Mouse (Mus musculus) bone marrow macrophage, adult 2 months (primary cell): Measurements from ENCODE around the gene Fgfr2. TPM values are rescaled to one million over a fixed set of nuclear protein-coding genes. Genes with fewer than 3 reads are reported as not detected.

Experiments used
- H3K27ac ChIP-seq: 2 replicates; pipeline ENCODE4 v1.5.1; 2012; ENCODE audit warnings: low read depth, low read length; ENCODE audit not compliant: insufficient read depth
- H3K4me1 ChIP-seq: 2 replicates; pipeline ENCODE4 v1.6.1; 2012; ENCODE audit warnings: low read length; ENCODE audit not compliant: control insufficient read depth, insufficient read depth
- H3K4me3 ChIP-seq: 2 replicates; pipeline ENCODE4 v1.5.1; 2012; ENCODE audit warnings: mild to moderate bottlenecking, low read length, moderate library complexity; ENCODE audit not compliant: insufficient read depth
- CTCF ChIP-seq: IDR thresholded peaks from 2 replicates; pipeline ENCODE4 v1.5.1; 2012; ENCODE audit warnings: low read depth, mild to moderate bottlenecking, low read length, moderate library complexity
- POLR2A ChIP-seq: IDR thresholded peaks from 2 replicates; pipeline ENCODE4 v1.6.1; 2012; ENCODE audit warnings: mild to moderate bottlenecking, low read depth, low read length, borderline replicate concordance
- polyA plus RNA-seq: library from polyadenylated mRNA; stranded (reverse); fragments of >200 nt; gene quantifications from 2 replicates; pipeline ENCODE4 v1.2.4, GENCODE M21; 2012; ENCODE audit not compliant: missing spikeins, insufficient read depth, insufficient read length

The Fgfr2 gene
- polyA plus RNA-seq, 1 experiment = 0.27 TPM

- Histone ChIP-seq H3K4me1 (no peaks in the 10 kb centered on the region), H3K4me3 (no peak overlapping the region), H3K27ac (no peak overlapping the region)
- TF ChIP-seq CTCF (no peak), POLR2A (no peak)
Measured at GRCm38 (mm10) chr7:131001976-131002726, 2121.0 kb downstream of the Fgfr2 start.

DNA sequence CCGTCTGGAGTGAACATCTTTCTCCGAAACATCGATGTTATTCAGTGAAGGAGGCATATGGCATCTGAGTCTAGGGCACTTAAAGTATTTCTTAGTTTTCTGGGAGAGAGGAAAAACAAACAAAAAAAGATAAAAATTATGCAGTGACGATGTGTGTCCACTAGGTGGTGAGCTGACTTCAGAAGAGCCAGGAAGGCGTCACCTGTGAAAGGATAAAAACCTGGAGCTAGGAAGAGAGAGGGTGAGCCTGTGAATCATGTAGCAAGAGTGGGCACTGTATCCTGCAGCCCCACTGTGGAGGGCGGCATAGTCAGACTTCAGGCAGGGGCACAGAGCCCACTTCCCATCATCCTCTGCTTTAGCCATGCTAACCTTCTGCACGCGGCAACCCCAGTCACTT, 2129.2 kb downstream of the Fgfr2 start:
- no peak overlapping the region for H3K4me3 ChIP-seq
- H3K27ac ChIP-seq = no peak overlapping the region
- H3K4me1 ChIP-seq = no peaks in the 10 kb centered on the region
- TF ChIP-seq POLR2A = no peak
- TF ChIP-seq CTCF = peak; percentile 61

- Histone ChIP-seq H3K27ac (no peak overlapping the region), H3K4me1 (no peaks in the 10 kb centered on the region), H3K4me3 (no peak overlapping the region)
- no peak for TF ChIP-seq POLR2A
- no peak for TF ChIP-seq CTCF
Measured at GRCm38 (mm10) chr7:130991174-130991789, 2131.9 kb downstream of the Fgfr2 start.

DNA sequence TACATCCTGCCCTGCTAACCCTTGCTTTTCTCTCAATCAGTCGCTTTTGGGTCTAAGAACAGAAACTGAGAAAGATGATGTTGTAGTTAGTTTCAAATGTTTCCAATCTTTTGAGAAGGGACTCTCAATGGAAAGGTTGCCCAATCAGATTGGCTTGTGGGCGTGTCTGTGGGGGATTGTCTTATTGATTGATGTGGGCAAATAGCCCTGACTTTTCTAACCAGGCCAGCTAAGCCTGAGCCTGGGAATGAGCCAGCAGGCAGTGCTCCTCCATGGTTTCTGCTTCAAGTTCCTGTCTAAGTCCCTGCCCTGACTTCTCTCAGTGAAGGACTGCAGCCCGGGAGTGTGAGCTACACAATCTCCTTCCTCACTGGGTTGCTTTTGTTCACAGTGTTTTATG, 2133.8 kb downstream of the Fgfr2 start:
- no peak for TF ChIP-seq POLR2A
- no peak for TF ChIP-seq CTCF
- H3K27ac ChIP-seq = no peak overlapping the region

GRCm38 (mm10) chr7:130988146-130988545, 2135.0 kb downstream of the Fgfr2 start:
- TF ChIP-seq CTCF (no peak), POLR2A (no peak)
- Histone ChIP-seq H3K4me3 (no peak overlapping the region), H3K4me1 (no peaks in the 10 kb centered on the region), H3K27ac (no peak overlapping the region)

More for the DNA sequence above, 2133.8 kb downstream of the Fgfr2 start:
- no peak overlapping the region for H3K4me3 ChIP-seq
- H3K4me1 ChIP-seq = no peaks in the 10 kb centered on the region

DNA sequence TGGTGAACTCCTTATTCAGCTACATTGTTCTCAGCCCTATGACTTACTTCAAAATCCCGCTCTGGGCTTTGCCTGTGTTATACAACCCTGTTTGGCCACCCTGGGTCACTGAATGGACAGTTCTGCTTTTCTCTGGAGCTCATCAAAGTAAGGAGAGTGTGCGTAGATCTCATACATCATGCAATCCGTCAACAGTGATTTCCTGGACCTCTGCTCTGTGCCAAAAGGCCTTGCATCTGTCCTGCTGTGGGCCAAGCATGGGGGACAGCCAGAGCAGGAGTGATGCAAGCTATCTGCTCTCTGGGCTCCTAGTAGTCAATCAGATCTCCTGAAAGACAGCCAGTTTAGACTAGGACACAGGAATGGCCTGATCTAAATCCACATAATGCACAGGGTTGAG, 2137.4 kb downstream of the Fgfr2 start:
- no peaks in the 10 kb centered on the region for H3K4me1 ChIP-seq
- no peak overlapping the region for H3K4me3 ChIP-seq
- TF ChIP-seq POLR2A (no peak), CTCF (no peak)
- no peak overlapping the region for H3K27ac ChIP-seq

DNA sequence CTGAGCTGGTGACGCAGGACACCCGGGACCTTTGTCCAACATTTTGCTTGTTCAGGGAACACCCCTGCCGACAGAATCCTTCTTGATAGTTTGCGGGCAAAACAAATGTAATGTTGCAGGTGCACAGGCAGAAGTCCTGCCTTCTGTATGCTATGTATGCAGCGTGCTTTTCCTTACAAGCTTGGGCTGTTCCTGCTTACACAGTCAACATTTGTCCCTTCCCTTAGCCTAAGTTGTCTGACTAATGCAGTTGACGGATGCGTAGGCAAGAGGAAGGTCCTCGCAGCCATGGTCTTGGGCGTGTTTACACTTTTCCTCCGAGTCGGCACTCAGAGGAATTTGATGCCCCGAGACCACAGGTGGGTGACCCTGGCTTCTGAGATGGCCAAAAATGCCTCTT, 2138.0 kb downstream of the Fgfr2 start:
- TF ChIP-seq CTCF = no peak
- TF ChIP-seq POLR2A = no peak
- H3K27ac ChIP-seq = no peak overlapping the region

GRCm38 (mm10) chr7:130984294-130984693, 2138.9 kb downstream of the Fgfr2 start:
- TF ChIP-seq POLR2A (no peak), CTCF (no peak)

More for the DNA sequence above, 2138.0 kb downstream of the Fgfr2 start:
- no peak overlapping the region for H3K4me3 ChIP-seq
- no peaks in the 10 kb centered on the region for H3K4me1 ChIP-seq

GRCm38 (mm10) chr7:130982881-130983280, 2140.3 kb downstream of the Fgfr2 start:
- peaks cover 2% of the 10 kb centered on the region for H3K4me1 ChIP-seq
- no peak overlapping the region for H3K4me3 ChIP-seq
- TF ChIP-seq POLR2A (no peak), CTCF (no peak)
- no peak overlapping the region for H3K27ac ChIP-seq

More at GRCm38 (mm10) chr7:130984294-130984693, 2138.9 kb downstream of the Fgfr2 start:
- Histone ChIP-seq H3K4me3 (no peak overlapping the region), H3K4me1 (no peaks in the 10 kb centered on the region), H3K27ac (no peak overlapping the region)

DNA sequence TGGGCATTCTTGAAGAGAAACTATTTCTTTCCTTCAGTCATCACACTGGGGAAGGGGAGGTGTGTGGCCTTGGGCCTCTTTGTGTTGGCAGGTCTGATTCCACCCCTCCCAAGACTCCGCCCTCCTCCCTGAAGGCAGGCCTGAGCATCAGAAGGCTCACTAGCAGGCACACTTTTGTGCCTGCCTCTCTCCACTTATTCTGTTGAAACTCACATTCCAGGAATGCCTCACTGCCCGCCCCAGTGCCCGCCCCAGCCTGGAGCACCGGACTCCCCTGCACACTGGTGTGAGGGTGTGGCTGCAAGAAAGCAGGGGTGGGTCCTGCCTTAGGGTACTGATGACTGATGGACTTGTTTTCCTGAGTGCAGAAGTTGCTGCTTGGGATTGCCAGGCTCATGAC, 2140.8 kb downstream of the Fgfr2 start:
- no peak for TF ChIP-seq CTCF
- Histone ChIP-seq H3K27ac (no peak overlapping the region), H3K4me1 (peaks cover 5% of the 10 kb centered on the region), H3K4me3 (no peak overlapping the region)

- TF ChIP-seq CTCF = no peak
- TF ChIP-seq POLR2A = no peak
- no peak overlapping the region for H3K4me3 ChIP-seq
- H3K4me1 ChIP-seq = peaks cover 5% of the 10 kb centered on the region
- H3K27ac ChIP-seq = no peak overlapping the region
Measured at GRCm38 (mm10) chr7:130980130-130980529, 2143.0 kb downstream of the Fgfr2 start.
